Mouse (Mus musculus): ENCODE data around the gene Luzp2. TPM values are rescaled to one million over a fixed set of nuclear protein-coding genes. Genes with fewer than 3 reads are reported as not detected.

Gene Luzp2
- polyA plus RNA-seq, 1 experiment: not detected

DNA sequence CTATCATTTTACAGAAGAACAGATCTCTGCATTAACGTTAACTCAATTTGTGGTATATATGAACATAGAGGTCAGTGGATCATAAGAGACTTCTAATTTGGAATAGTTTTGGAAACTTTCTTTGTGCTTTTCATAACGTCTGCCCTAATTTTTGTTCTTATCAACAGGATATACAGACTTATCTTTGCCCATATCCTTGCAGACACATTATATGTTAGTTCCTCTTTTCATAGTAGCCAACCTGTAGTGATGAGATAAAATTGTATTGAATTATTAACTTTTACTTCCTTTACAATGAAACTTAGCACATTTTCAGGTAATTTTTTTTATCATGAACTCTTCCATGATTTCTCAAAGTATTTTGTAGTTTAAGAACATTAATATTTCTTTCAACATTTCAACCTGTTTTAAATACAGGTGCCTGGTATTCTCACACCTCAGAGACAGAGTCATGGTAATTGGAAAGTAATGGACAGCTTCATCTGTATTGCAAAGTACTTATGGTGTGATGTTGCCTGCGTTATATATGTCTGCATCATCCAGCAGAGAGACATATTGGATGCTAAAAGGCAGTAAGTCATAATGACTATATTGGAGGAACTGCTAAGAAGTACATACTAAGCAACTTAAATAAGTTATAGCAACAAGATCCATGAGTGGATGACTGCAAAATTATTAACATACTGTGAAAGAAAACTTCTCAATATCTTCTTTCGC is 43.8 kb downstream of the Luzp2 start:
- no peak for TF ChIP-seq MYOD1 (IDR thresholded peaks at IDR 0.05; ENCODE audit: control insufficient read depth, insufficient read length, low read depth)
- TF ChIP-seq CEBPB (IDR thresholded peaks at IDR 0.05; ENCODE audit: low read depth): no peak
- no peak for TF ChIP-seq MYOG (IDR thresholded peaks at IDR 0.05; ENCODE audit: control insufficient read depth, extremely low read depth, insufficient read length)
- no peak for TF ChIP-seq USF1 (IDR thresholded peaks at IDR 0.05; ENCODE audit: low read depth)
- TF ChIP-seq FOSL1 (IDR thresholded peaks at IDR 0.05; ENCODE audit: insufficient read depth, low read length, poor library complexity, severe bottlenecking): no peak
- TF ChIP-seq MAX (IDR thresholded peaks at IDR 0.05): no peak
- no peak for TF ChIP-seq CTCF (IDR thresholded peaks at IDR 0.05; ENCODE audit: control insufficient read depth, insufficient read depth, insufficient read length)
- Histone ChIP-seq H3K79me3 (ENCODE audit: low read depth) (no peaks in the 10 kb centered on the region), H3ac (ENCODE audit: control insufficient read depth, insufficient read length, low read depth) (no peak overlapping the region), H3K79me2 (ENCODE audit: control insufficient read depth, insufficient read depth) (no peaks in the 10 kb centered on the region), H3K27me3 (ENCODE audit: control insufficient read depth, insufficient read depth, insufficient read length) (no peaks in the 10 kb centered on the region), H3K4me3 (ENCODE audit: insufficient read depth, poor library complexity, severe bottlenecking) (no peak overlapping the region), H3K36me3 (ENCODE audit: control insufficient read depth, insufficient read depth) (no peaks in the 10 kb centered on the region)

- no peak overlapping the region for H3ac ChIP-seq (ENCODE audit: control insufficient read depth, insufficient read length, low read depth)
- no peaks in the 10 kb centered on the region for H3K27me3 ChIP-seq (ENCODE audit: control insufficient read depth, insufficient read depth, insufficient read length)
- no peaks in the 10 kb centered on the region for H3K36me3 ChIP-seq (ENCODE audit: control insufficient read depth, insufficient read depth)
- no peaks in the 10 kb centered on the region for H3K79me3 ChIP-seq (ENCODE audit: low read depth)
- TF ChIP-seq MYOG (IDR thresholded peaks at IDR 0.05; ENCODE audit: control insufficient read depth, extremely low read depth, insufficient read length) (no peak), CTCF (IDR thresholded peaks at IDR 0.05; ENCODE audit: control insufficient read depth, insufficient read depth, insufficient read length) (no peak), USF1 (IDR thresholded peaks at IDR 0.05; ENCODE audit: low read depth) (no peak)
- no peak overlapping the region for H3K4me3 ChIP-seq (ENCODE audit: insufficient read depth, poor library complexity, severe bottlenecking)
- H3K79me2 ChIP-seq (ENCODE audit: control insufficient read depth, insufficient read depth): no peaks in the 10 kb centered on the region
Observed at GRCm38 (mm10) chr7:54893709-54894627, 58.7 kb downstream of the Luzp2 start.

- H3K4me3 ChIP-seq (ENCODE audit: insufficient read depth, poor library complexity, severe bottlenecking): no peak overlapping the region
- no peaks in the 10 kb centered on the region for H3K79me3 ChIP-seq (ENCODE audit: low read depth)
- H3K79me2 ChIP-seq (ENCODE audit: control insufficient read depth, insufficient read depth): no peaks in the 10 kb centered on the region
- H3K27me3 ChIP-seq (ENCODE audit: control insufficient read depth, insufficient read depth, insufficient read length): no peaks in the 10 kb centered on the region
- H3K36me3 ChIP-seq (ENCODE audit: control insufficient read depth, insufficient read depth): no peaks in the 10 kb centered on the region
- no peak overlapping the region for H3ac ChIP-seq (ENCODE audit: control insufficient read depth, insufficient read length, low read depth)
- TF ChIP-seq CTCF (IDR thresholded peaks at IDR 0.05; ENCODE audit: control insufficient read depth, insufficient read depth, insufficient read length) (no peak), FOSL1 (IDR thresholded peaks at IDR 0.05; ENCODE audit: insufficient read depth, low read length, poor library complexity, severe bottlenecking) (no peak), MYOD1 (IDR thresholded peaks at IDR 0.05; ENCODE audit: control insufficient read depth, insufficient read length, low read depth) (no peak), MAX (IDR thresholded peaks at IDR 0.05) (no peak), USF1 (IDR thresholded peaks at IDR 0.05; ENCODE audit: low read depth) (no peak), CEBPB (IDR thresholded peaks at IDR 0.05; ENCODE audit: low read depth) (no peak), MYOG (IDR thresholded peaks at IDR 0.05; ENCODE audit: control insufficient read depth, extremely low read depth, insufficient read length) (no peak)
Observed at GRCm38 (mm10) chr7:54898589-54898988, 63.3 kb downstream of the Luzp2 start.

GRCm38 (mm10) chr7:54909958-54910357 is 74.7 kb downstream of the Luzp2 start:
- no peak overlapping the region for H3ac ChIP-seq (ENCODE audit: control insufficient read depth, insufficient read length, low read depth)
- TF ChIP-seq CTCF (IDR thresholded peaks at IDR 0.05; ENCODE audit: control insufficient read depth, insufficient read depth, insufficient read length) (no peak), MAX (IDR thresholded peaks at IDR 0.05) (no peak), MYOD1 (IDR thresholded peaks at IDR 0.05; ENCODE audit: control insufficient read depth, insufficient read length, low read depth) (no peak), MYOG (IDR thresholded peaks at IDR 0.05; ENCODE audit: control insufficient read depth, extremely low read depth, insufficient read length) (no peak), CEBPB (IDR thresholded peaks at IDR 0.05; ENCODE audit: low read depth) (no peak), FOSL1 (IDR thresholded peaks at IDR 0.05; ENCODE audit: insufficient read depth, low read length, poor library complexity, severe bottlenecking) (no peak), USF1 (IDR thresholded peaks at IDR 0.05; ENCODE audit: low read depth) (no peak)
- H3K36me3 ChIP-seq (ENCODE audit: control insufficient read depth, insufficient read depth): no peaks in the 10 kb centered on the region
- H3K4me3 ChIP-seq (ENCODE audit: insufficient read depth, poor library complexity, severe bottlenecking): no peak overlapping the region
- no peaks in the 10 kb centered on the region for H3K79me2 ChIP-seq (ENCODE audit: control insufficient read depth, insufficient read depth)
- no peaks in the 10 kb centered on the region for H3K79me3 ChIP-seq (ENCODE audit: low read depth)
- H3K27me3 ChIP-seq (ENCODE audit: control insufficient read depth, insufficient read depth, insufficient read length): no peaks in the 10 kb centered on the region

DNA sequence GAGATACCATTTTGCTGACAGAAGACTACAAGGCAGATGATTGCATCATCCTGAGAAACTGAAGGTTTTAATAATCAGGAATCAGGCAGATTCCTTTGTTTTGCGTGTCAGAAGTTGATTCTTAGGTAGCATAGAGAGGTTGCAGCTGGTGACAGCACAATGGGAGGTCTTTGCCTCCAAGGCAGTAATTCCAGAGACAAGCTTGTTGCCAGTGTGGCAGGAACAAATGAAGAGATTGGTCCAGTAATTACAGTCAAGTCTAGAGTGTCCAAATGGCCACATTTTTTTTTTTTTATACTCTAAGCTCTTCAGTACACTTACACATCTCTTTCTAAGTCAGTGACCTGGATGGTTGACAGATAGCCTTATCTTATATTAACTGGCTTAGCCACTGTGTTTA is 78.7 kb downstream of the Luzp2 start:
- Histone ChIP-seq H3K27me3 (ENCODE audit: control insufficient read depth, insufficient read depth, insufficient read length) (no peaks in the 10 kb centered on the region), H3K79me3 (ENCODE audit: low read depth) (no peaks in the 10 kb centered on the region), H3K4me3 (ENCODE audit: insufficient read depth, poor library complexity, severe bottlenecking) (no peak overlapping the region), H3K79me2 (ENCODE audit: control insufficient read depth, insufficient read depth) (no peaks in the 10 kb centered on the region), H3ac (ENCODE audit: control insufficient read depth, insufficient read length, low read depth) (no peak overlapping the region), H3K36me3 (ENCODE audit: control insufficient read depth, insufficient read depth) (no peaks in the 10 kb centered on the region)
- TF ChIP-seq CEBPB (IDR thresholded peaks at IDR 0.05; ENCODE audit: low read depth): no peak
- TF ChIP-seq MYOG (IDR thresholded peaks at IDR 0.05; ENCODE audit: control insufficient read depth, extremely low read depth, insufficient read length): no peak
- no peak for TF ChIP-seq MAX (IDR thresholded peaks at IDR 0.05)
- no peak for TF ChIP-seq USF1 (IDR thresholded peaks at IDR 0.05; ENCODE audit: low read depth)
- TF ChIP-seq MYOD1 (IDR thresholded peaks at IDR 0.05; ENCODE audit: control insufficient read depth, insufficient read length, low read depth): no peak
- no peak for TF ChIP-seq FOSL1 (IDR thresholded peaks at IDR 0.05; ENCODE audit: insufficient read depth, low read length, poor library complexity, severe bottlenecking)
- no peak for TF ChIP-seq CTCF (IDR thresholded peaks at IDR 0.05; ENCODE audit: control insufficient read depth, insufficient read depth, insufficient read length)

Measured in C2C12 (cell line).